Mouse (Mus musculus): ENCODE measurements around the gene Cntn5.

Cntn5 gene

DNA sequence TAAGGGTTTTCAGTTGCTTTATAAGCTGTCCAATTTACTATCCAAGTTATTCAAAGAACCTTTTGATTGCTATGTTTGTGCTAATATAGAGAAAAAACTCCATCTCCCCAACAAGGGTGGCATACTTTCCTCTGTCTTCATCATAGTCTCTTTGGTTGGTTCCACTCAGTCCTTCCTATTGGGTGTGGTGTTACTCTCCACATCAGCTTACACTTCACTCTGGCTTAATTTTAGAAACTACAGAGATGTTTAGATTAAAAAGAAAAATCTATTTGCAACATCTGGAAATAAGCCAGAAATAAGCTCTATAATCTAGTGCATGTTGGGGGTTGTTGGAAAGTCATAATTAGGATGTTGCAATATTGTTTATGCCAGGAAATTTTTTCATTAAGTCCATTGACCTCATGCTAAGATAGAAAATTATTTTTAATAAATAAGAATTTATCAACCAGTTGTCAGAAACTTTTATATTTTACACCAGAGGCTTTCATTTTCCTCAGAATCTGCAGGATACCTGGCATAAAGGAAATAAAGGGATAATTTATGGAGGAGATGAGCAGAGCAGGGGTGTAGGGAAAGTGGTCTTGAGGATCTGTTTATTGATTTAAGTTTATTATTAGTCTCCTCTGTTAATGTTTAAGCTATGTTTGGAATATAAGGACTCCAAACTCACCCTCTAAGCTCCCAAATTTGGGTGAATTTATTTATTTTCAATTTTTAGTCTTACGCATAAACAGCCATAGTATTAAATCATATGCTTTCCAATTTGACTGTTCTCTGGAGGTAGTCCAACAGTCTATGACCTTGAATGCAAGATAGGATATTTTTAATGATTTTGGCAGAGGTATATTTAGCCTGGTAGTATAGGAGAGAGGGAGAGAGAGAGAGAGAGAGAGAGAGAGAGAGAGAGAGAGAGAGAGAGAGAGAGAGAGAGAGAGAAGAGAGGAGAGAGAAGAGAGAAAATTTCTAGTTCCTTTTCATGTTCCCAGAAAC lies 966.8 kb downstream of the Cntn5 start:
- no peak for DNase-seq (ENCODE audit: low read depth, low spot score)

DNA sequence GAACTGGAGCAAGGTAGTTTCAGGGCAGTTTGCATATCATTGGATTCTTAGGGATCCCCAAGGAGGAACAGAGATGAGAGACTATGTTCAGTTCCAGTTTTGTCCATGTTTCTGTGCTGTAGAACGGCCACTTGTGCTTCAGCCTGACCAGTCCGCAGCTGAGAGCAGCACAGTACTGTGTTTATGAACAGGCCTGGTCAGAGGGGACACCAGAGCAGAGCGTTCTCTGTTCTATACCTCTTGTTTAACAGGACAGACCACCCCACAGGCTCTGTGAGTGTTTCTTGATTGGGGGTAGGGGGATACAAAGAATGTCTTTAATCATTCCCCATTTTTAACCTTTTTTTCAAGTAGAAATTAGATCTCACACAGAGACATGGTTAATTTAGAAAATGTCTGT lies 984.0 kb downstream of the Cntn5 start:
- DNase-seq (ENCODE audit: low read depth, low spot score): no peak

- no peak for DNase-seq (ENCODE audit: low read depth, low spot score)
Measured at GRCm38 (mm10) chr9:9899070-9899469, 1005.5 kb downstream of the Cntn5 start.

DNA sequence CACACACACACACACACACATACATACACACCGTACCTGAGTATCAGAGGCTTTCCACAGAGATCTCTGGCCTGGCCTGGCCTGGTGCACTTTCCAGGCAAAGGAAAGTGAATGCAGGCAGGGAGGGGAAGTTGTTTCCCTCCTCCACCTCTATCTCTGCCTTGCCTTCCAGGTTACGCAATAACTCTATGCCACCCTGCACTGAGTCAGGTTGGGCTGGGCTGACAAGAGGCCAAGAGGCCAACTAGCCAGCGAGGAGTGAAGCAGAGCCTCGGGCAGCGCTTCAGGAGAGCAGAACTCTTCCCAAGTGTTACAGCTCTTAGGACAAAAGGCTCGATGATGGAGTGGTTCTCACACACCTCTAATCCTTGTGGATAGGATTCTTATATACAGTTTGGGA lies 1018.4 kb downstream of the Cntn5 start:
- DNase-seq (ENCODE audit: low read depth, low spot score): peak; percentile 34

- peak; percentile 55 for DNase-seq (ENCODE audit: low read depth, low spot score)
Measured at GRCm38 (mm10) chr9:9882779-9883383, 1021.7 kb downstream of the Cntn5 start.

- no peak for DNase-seq (ENCODE audit: low read depth, low spot score)
Measured at GRCm38 (mm10) chr9:9872112-9873035, 1032.2 kb downstream of the Cntn5 start.

DNA sequence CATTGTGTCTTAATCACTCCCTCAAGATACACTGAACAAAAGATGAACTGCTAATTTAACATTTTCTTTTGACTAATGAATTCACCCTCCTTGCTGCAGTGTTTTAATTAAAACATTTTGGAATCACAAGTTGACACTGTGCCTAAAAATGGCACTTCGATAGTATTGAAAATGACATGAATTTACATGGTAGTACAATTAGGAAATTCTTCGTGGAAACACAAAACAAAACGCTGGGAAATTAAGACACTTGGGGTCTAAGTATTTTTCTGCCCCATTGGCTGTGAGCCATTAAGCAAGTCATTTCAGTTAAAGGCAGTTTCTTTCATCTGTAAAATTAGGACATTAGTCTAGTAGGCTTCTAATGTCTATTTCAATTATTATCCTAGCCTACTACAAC lies 1043.9 kb downstream of the Cntn5 start:
- no peak for DNase-seq (ENCODE audit: low read depth, low spot score)

DNA sequence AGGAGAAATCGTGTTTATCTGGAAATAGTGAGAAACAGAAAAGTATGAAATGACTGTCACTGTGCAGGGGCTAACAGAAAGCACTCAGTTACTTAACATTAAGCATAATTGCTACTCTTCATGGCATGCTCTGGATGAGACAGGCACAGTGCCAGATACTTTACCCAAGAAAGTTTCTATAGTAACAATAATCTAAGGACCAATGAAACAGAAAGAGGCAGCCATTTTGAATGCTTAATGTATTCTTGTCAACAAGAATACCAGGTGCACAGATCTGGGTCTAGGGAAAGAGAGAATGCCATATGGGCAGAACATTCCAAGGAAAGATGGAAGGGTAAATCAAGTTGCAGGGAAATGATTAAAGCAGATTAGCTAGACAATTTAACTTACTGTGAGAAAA lies 1045.3 kb downstream of the Cntn5 start:
- DNase-seq (ENCODE audit: low read depth, low spot score): no peak

- no peak for DNase-seq (ENCODE audit: low read depth, low spot score)
Measured at GRCm38 (mm10) chr9:9854791-9855190, 1049.8 kb downstream of the Cntn5 start.

GRCm38 (mm10) chr9:9830231-9830630 lies 1074.3 kb downstream of the Cntn5 start:
- DNase-seq (ENCODE audit: low read depth, low spot score): no peak

DNA sequence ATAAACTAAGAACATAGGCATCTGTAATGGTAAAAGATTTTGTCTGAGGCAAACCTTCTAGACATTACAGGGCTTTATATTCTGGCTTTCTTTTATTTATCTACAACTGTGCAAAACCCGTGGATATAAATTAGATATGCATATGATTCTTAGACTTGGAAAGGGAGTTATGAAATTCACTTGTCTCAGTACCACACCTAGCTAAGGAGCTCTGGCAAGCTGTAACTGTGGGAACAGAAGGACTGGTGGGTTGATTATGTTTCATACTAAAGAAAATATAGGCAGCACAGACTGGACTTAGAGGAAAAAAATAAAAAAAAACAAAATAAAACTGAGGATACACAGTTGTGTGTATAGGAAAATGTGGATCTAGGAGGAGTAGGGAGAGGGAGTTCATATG lies 1084.6 kb downstream of the Cntn5 start:
- no peak for DNase-seq (ENCODE audit: low read depth, low spot score)

DNA sequence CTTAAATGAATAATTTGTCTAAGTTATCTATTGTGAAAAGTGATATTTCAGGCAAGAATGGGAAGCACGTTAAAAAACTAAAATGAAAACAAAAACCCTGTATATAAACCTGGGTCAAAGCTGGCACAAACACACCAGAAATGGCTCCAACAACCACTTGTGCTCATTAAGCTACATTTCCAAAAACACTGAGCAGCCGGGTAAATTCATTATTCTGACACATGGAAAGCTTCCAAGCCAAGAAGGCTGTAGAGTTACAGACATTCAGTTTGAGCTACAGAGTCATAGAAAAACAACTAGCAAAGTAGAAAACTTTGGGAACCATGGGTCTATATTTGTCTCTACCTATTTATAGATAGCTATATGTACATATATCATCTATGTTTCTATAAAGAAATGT lies 1087.1 kb downstream of the Cntn5 start:
- no peak for DNase-seq (ENCODE audit: low read depth, low spot score)

DNA sequence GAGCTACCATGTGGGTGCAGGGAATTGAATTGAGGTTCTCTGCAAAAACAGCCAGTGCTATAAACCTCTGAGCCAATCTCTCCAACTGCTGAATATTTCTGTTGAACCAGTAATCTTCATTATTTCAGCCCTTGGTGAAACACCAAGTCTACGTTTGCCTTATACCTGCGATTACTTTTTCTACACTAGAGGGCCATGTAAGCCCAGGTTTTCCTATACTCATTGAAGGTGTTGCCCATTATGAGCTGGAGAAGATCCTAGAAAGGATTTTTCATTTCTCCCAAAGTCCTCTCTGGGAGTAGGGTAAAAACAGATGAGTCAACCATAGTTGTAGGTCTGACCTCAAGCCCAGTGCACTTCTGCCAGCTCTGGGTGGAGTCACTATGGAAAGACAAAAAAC lies 1105.0 kb downstream of the Cntn5 start:
- no peak for DNase-seq (ENCODE audit: low read depth, low spot score)

DNA sequence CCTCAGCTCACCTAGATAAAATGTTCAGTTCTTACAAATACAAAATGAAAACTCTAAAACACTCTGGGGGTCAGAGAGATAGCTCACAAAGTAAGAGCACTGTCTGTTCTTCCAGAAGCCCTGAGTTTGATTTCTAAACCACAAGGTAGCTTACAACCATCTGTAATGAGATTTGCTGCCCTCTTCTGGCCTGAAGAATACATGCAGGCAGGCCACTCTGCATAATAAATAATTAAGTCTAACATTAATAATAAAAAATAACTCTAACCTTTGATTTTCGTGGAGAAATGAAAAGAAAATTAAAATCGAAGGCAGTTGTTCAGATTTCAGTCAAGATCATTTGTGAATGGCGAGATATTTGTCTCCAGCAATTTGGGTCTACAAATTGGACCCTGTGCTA lies 1120.9 kb downstream of the Cntn5 start:
- DNase-seq (ENCODE audit: low read depth, low spot score): peak; percentile 20

GRCm38 (mm10) chr9:9781157-9781884 lies 1123.3 kb downstream of the Cntn5 start:
- DNase-seq (ENCODE audit: low read depth, low spot score): no peak

DNA sequence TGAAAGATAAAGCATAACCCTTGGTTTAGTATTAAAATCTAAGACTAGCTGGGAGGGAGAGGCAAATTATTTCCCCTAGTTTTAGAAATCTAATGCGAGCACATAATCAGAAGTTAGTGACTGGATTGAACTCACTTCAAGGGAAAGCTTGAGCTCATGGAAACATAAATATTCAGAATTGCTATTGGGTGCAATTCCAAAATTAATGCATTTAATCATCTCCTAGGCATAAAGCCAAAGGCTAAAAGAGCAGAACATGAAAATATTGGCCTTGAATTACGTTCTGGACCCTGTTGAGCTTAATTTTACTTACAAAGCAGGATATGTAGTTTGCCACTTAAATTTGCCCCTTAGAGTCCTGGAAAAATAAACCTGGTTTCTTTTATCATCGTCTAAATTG lies 1124.9 kb downstream of the Cntn5 start:
- DNase-seq (ENCODE audit: low read depth, low spot score): no peak

DNA sequence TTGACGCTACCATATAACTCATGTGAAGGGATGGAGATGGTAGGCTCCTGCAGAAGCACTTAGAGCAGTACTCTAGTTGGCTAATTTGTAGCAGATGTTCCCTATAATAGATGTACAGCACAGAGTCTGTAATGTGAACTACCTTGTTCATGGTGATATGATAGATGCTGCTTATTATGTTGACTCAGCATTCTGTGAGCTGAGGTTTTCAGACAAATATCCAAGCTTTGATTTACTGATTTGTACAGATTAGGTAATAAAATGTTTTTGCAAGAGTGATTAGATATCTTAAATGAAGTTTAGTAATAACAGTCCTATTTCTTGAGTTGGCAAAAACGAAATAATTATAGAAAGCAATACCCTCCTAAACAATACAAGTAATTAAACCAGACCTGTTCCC lies 1133.8 kb downstream of the Cntn5 start:
- DNase-seq (ENCODE audit: low read depth, low spot score): no peak

GRCm38 (mm10) chr9:9769659-9770058 lies 1134.9 kb downstream of the Cntn5 start:
- DNase-seq (ENCODE audit: low read depth, low spot score): no peak

GRCm38 (mm10) chr9:9718145-9718544 lies 1186.4 kb downstream of the Cntn5 start:
- DNase-seq (ENCODE audit: low read depth, low spot score): no peak

DNA sequence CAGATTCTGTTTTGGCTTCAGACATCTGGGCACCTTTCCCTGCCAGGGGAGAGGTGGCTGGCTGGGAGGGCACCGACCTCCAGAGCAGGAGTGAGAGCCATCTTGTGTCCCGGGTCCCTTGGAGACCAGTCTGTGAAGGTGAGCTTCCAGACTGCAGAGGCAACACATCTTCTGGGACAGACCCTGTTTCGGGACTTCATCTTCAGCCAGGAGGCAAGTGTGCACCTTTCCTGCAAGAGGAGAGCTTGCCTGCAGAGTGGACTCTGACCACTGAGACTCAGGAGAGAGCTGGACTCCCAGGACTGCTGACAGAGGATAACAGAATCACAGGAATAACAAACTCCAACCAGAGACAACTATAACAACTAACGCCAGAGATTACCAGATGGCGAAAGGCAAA lies 1195.9 kb downstream of the Cntn5 start:
- DNase-seq (ENCODE audit: low read depth, low spot score): no peak

GRCm38 (mm10) chr9:9707766-9708165 lies 1196.8 kb downstream of the Cntn5 start:
- no peak for DNase-seq (ENCODE audit: low read depth, low spot score)
